Mouse (Mus musculus) embryo, embryonic 10.5 days (tissue): ENCODE results near the gene Slc15a4.

Source experiments
- DNase-seq: peaks from one replicate; pipeline ENCODE4 v3.0.0-alpha.2; 2015; ENCODE audit warnings: low spot score

The Slc15a4 gene

DNA sequence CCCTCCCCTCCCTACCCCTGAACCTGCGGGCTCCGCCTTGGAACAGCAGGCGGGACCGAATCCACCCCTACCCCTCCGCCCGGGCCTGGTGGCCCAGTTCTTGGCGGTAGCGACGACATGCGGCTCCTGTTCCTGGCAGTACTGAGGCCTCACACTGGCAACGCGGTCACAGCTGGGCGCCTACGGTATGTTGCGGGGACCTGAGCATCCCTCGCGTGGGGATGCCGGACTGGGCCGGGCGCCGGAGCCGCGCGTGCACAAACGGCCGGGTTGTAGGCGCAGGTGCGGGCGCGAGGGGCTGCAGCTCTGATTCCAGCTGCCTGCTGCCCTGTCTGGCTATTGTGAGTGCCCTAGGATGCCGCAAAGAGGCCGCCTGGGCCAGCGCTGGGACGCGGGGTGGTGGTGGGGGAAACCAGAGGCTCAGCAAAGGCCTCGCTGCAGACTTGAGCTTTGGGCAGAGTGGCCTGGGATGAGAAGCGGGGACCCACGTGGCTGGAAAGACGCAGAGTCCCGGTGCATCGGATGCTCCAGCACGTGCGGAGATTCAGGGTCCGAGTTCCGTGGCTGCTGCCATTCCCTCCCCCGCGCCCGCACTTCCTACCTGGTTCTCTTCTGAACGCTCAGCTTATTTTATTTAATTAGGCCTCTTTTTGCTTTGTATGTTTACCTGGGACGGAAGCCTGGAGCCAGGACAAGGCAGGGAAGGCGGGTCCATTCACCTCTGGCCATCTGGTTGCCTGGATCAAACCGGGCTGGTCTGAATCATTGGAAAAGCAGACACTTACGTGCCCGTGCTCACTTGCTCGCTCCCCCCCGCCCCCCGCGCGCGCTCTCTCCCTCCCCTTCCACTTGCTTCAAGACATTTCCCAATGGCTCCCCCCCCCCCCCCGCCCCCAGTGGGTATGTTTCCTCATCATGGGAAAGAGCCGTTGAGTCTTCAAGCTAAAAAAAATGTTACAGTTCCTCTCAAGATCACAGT, at the start of gene Slc15a4, which contains the start of gene Glt1d1:
TSS of gene Slc15a4 (minus strand) at position 731 of the 979 bp plus-strand sequence.
TSS of gene Glt1d1 (plus strand) at position 96 of the 979 bp plus-strand sequence.
- peak; percentile 59 for DNase-seq

DNA sequence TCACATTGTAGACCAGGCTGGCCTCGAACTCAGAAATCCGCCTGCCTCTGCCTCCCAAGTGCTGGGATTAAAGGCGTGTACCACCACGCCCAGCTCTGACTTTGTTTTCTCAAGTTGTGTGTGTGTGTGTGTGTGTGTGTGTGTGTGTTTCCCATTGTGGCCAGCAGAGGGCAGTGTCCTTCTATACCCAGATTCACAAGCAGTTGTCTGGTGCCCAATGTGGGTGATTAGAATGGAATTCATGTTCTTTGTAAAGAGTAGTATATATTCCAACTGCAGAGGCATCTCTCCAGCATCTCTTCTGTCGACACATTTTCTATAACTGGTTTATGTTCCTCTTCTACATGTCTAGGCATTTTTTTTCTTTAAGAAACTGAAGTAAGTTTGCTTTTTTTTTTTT, 45.8 kb upstream of the Slc15a4 start:
- DNase-seq = no peak

- no peak for DNase-seq
These were observed 44.9 kb upstream of the Slc15a4 start for GRCm38 (mm10) chr5:127677561-127677960.

GRCm38 (mm10) chr5:127673913-127674312, 41.2 kb upstream of the Slc15a4 start:
- DNase-seq = no peak

GRCm38 (mm10) chr5:127660979-127661378, 28.3 kb upstream of the Slc15a4 start:
- DNase-seq = no peak

GRCm38 (mm10) chr5:127660267-127660666, 27.6 kb upstream of the Slc15a4 start:
- no peak for DNase-seq

- DNase-seq = no peak
These were observed 26.6 kb upstream of the Slc15a4 start for GRCm38 (mm10) chr5:127659312-127659711.

GRCm38 (mm10) chr5:127658257-127658656, 25.6 kb upstream of the Slc15a4 start:
- no peak for DNase-seq

- peak; percentile 39 for DNase-seq
These were observed 16.4 kb upstream of the Slc15a4 start for GRCm38 (mm10) chr5:127649077-127649476.

- peak; percentile 37 for DNase-seq
These were observed 15.3 kb upstream of the Slc15a4 start for GRCm38 (mm10) chr5:127648046-127648445.

DNA sequence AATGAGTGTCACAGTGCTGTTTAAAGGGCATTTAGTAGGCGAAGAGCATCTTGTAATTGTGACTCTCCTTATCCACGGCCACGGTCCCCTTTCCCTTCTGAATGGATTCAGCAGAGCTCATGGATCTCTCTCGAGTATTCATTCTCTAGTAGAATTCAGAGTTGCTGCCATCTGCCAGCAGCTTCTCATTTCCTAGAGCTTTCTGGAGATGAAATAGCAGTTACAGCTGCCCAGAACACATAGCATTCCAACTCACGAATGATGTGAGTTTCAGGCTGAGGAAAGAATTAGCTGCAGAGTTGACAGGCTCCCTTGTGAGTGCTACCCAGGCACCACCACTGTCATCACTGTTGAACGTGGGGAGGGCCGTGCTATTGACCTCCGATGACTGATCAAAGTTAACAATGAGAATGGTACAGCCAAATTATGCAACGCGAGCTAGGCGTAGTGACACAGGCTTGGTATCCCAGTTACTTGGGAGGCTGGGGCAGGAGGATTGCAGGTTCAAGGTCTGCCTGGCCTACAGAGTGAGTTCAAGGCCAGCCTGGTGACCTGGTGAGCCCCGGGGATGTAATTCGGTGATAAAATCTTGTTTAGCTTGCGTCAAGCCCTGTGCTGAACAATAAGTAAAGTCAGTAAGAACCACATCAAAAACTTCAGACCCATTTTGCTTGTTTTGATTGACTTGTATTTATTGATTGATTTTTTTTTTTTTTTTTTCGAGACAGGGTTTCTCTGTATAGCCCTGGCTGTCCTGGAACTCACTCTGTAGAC, 8.7 kb upstream of the Slc15a4 start:
- no peak for DNase-seq

GRCm38 (mm10) chr5:127640359-127640758, 7.7 kb upstream of the Slc15a4 start:
- no peak for DNase-seq

- no peak for DNase-seq
These were observed 6.9 kb upstream of the Slc15a4 start for GRCm38 (mm10) chr5:127639635-127640034.

DNA sequence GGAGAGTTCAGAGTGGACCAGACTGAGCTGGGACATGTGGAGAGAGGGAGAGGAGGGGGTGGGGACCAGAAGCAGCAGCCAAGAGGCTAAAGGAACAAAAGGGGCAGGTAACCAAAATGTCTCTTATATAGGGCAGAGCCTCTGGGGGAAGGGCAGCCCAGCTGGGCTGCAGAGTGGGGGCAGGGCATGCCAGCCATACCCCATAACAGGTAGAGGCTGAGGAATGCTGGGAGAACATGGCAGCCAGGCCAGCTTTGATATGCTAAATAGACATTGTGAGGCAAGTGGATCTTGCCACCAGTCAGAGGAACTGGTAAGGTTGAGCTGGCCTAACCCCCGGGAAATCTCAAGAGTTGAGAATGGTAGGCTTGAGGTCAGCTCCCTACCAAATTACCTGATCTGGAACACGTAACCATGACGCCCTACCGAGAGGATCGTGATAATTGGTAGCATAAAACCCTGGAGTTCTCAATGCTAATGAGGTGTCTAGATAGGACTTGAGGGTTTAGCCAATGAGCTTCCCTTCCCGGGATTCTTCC, 6.4 kb upstream of the Slc15a4 start:
- no peak for DNase-seq

GRCm38 (mm10) chr5:127638177-127638576, 5.5 kb upstream of the Slc15a4 start:
- DNase-seq = no peak

DNA sequence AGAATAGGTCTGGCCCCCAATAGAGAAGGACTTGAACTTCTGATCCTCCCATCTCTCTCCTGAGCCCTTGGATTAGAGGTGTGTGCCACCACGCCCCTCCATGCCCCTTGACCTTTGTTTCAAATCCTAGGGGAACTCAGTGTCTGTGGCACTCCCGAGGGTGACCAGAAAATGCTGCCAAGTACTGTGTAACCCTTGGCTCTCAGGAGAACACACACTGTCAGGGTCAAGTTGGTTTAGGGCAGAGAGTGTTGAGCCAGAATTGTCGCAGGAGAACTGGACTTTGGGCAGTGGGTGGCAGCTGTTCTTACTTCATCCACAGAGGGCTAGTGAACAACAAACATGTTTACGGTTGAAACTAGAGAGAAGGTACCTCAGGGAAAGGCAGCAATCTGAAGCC, 4.9 kb upstream of the Slc15a4 start:
- no peak for DNase-seq

DNA sequence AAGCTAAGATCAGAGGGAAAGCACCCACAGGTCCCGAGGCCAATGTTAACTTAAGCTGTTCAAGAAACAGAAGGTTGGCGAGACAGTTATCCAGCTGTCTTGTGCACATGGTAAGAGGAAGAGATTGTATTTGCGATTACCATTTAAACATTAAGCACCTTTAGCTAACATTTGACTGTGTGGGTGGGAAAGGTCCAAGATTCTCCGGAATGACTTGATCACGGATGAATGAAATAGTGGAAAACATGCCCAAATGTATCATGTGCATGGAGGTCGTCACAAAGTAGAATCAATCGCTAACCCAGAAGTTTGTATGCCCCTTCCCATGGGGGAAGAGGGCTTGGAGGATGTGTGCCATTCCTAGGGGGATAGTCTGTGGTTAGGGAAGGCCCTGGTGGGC, 969 bp upstream of the Slc15a4 start:
- DNase-seq = no peak

- peak; percentile 9 for DNase-seq
These were observed 491 bp upstream of the Slc15a4 start for GRCm38 (mm10) chr5:127633188-127633587.

DNA sequence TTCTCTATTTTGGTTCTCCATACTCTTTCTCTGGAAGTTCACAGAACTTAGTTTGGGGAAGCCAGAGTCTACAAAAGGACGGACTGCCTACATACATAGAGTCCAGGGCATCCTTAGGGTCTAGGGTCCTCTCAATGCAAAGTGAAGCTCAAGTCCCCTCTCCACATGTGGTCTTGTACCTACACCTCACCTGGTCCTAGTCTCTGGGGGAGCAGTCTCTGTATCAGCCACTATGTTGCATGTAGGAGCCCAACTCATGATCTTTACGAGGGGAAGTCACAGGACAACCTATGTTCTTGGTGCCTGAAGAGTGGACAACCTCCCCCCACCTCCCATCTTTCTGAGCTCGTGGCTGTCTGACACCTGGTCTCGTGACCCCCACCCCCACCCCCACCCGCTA, 1.0 kb downstream of the Slc15a4 start:
- DNase-seq = no peak

DNA sequence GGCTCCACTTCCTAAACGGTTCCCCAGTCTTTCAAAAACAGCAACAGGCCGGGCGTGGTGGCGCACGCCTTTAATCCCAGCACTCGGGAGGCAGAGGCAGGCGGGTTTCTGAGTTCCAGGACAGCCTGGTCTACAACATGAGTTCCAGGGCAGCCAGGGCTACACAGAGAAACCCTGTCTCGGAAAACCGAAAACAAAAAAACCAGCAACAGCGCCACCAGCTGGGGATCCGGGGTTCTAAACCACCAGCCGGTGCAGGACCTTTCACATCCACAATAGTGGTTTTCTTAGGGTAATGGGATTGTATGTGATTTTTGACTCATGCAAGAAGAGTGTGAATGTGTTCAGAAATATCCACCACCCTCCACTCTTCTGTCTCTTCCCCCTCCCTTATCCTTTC, 5.5 kb downstream of the Slc15a4 start:
- DNase-seq = no peak

- no peak for DNase-seq
These were observed 8.1 kb downstream of the Slc15a4 start for GRCm38 (mm10) chr5:127624427-127625213.

GRCm38 (mm10) chr5:127621108-127621507, 11.6 kb downstream of the Slc15a4 start:
- DNase-seq = no peak
